Mouse (Mus musculus) lung, embryonic 16.5 days (tissue): Measurements from ENCODE around the gene Dcxr. TPM values are rescaled to one million over a fixed set of nuclear protein-coding genes. Genes with fewer than 3 reads are reported as not detected.
A peak's percentile ranks its signal among the peaks of the same experiment; 100 is the strongest.

ENCODE experiments used
- ATAC-seq: fragments of 200-750 bp; cut with Nextera tagmentation; 2 replicates; pipeline ENCODE4 v1.8.0; 2017; ENCODE audit warnings: low read depth, mild to moderate bottlenecking, moderate library complexity
- H3K27ac ChIP-seq: fragments of 300-500 bp; sonication (generic); 2 replicates; pipeline ENCODE4 v1.5.1; 2014; ENCODE audit warnings: mild to moderate bottlenecking, control low read depth, low read length
- H3K27me3 ChIP-seq: fragments of 300-500 bp; sonication (generic); 2 replicates; pipeline ENCODE4 v1.6.1; 2014; ENCODE audit warnings: low read depth, low read length, mixed read lengths; ENCODE audit not compliant: control insufficient read depth, insufficient read depth
- H3K36me3 ChIP-seq: fragments of 300-500 bp; sonication (generic); 2 replicates; pipeline ENCODE4 v1.6.1; 2014; ENCODE audit warnings: low read length; ENCODE audit not compliant: control insufficient read depth, insufficient read depth
- H3K4me1 ChIP-seq: fragments of 300-500 bp; sonication (generic); replicated peaks from 2 replicates; pipeline ENCODE4 v1.6.1; 2014; ENCODE audit warnings: low read length, mixed read lengths; ENCODE audit not compliant: control insufficient read depth, insufficient read depth
- H3K4me2 ChIP-seq: fragments of 300-500 bp; sonication (generic); 2 replicates; pipeline ENCODE4 v1.6.1; 2014; ENCODE audit warnings: low read depth, low read length, control low read depth
- H3K4me3 ChIP-seq: fragments of 300-500 bp; sonication (generic); 2 replicates; pipeline ENCODE4 v1.5.1; 2014; ENCODE audit warnings: mild to moderate bottlenecking, low read length, control low read depth
- H3K9ac ChIP-seq: fragments of 300-500 bp; sonication (generic); 2 replicates; pipeline ENCODE4 v1.6.1; 2014; ENCODE audit warnings: low read length, control low read depth
- H3K9me3 ChIP-seq: fragments of 300-500 bp; sonication (generic); 2 replicates; pipeline ENCODE4 v1.6.1; 2016; ENCODE audit warnings: low read length; ENCODE audit not compliant: control insufficient read depth
- WGBS: fragments of 180-500 bp; shearing (Covaris S2); extraction: QIAGEN DNeasy Blood & Tissue Kit; methylation state at CpG from one replicate; pipeline ENCODE4 v1.1.7; 2014; 5-methylcytosine and 5-hydroxymethylcytosine counted together
- polyA plus RNA-seq: library from polyadenylated mRNA; unstranded; fragments of >200 nt; fragmentation: Nextera tagmentation; extraction: Ambion mirVana; gene quantifications from 2 replicates; pipeline ENCODE4 v1.2.1, GENCODE M21; 2015

Dcxr gene
- polyA plus RNA-seq, 1 experiment from 2014 or later = 69.5 TPM

- Histone ChIP-seq H3K4me3 (no peak overlapping the region; the same call in 1 of the 2 replicates), H3K4me2 (peak overlapping the region; percentile 16), H3K9ac (no peak overlapping the region), H3K4me1 (peaks cover 3% of the 10 kb centered on the region; the same call in 1 of the 2 replicates), H3K36me3 (no peaks in the 10 kb centered on the region), H3K9me3 (peaks cover 18% of the 10 kb centered on the region; the same call in 1 of the 2 replicates), H3K27me3 (no peaks in the 10 kb centered on the region), H3K27ac (0 out of 2 replicates have a peak overlapping the region, but pooled peaks have one; percentile 21)
- 62% methylated on average over 14 of the region's 14 CpGs for WGBS
- ATAC-seq = peak; percentile 43; the same call in 1 of the 2 replicates
Measured at GRCm38 (mm10) chr11:120761811-120762671, 35.0 kb upstream of the Dcxr start.

GRCm38 (mm10) chr11:120760236-120760635, 33.2 kb upstream of the Dcxr start:
- WGBS = 79% methylated on average over 9 of the region's 9 CpGs
- no peaks in the 10 kb centered on the region for H3K27me3 ChIP-seq
- no peak overlapping the region for H3K27ac ChIP-seq
- ATAC-seq = no peak
- no peak overlapping the region for H3K4me3 ChIP-seq
- H3K9ac ChIP-seq = no peak overlapping the region
- H3K4me1 ChIP-seq = peaks cover 3% of the 10 kb centered on the region; the same call in 1 of the 2 replicates
- no peak overlapping the region for H3K4me2 ChIP-seq
- H3K36me3 ChIP-seq = no peaks in the 10 kb centered on the region
- peaks cover 21% of the 10 kb centered on the region; the same call in 1 of the 2 replicates for H3K9me3 ChIP-seq

- no peaks in the 10 kb centered on the region for H3K36me3 ChIP-seq
- WGBS = 53% methylated on average over 4 of the region's 4 CpGs
- no peaks in the 10 kb centered on the region for H3K27me3 ChIP-seq
- no peak overlapping the region for H3K4me3 ChIP-seq
- H3K4me2 ChIP-seq = no peak overlapping the region
- ATAC-seq = no peak
- H3K4me1 ChIP-seq = no peaks in the 10 kb centered on the region
- no peak overlapping the region for H3K27ac ChIP-seq
- H3K9me3 ChIP-seq = no peaks in the 10 kb centered on the region; the same call in 1 of the 2 replicates
- no peak overlapping the region for H3K9ac ChIP-seq
Measured at GRCm38 (mm10) chr11:120751606-120752005, 24.5 kb upstream of the Dcxr start.

- Histone ChIP-seq H3K9ac (no peak overlapping the region), H3K4me2 (no peak overlapping the region), H3K4me3 (no peak overlapping the region), H3K27ac (no peak overlapping the region), H3K4me1 (no peaks in the 10 kb centered on the region), H3K36me3 (no peaks in the 10 kb centered on the region), H3K27me3 (no peaks in the 10 kb centered on the region), H3K9me3 (no peaks in the 10 kb centered on the region)
- ATAC-seq = no peak
- 62% methylated on average over 8 of the region's 8 CpGs for WGBS
Measured at GRCm38 (mm10) chr11:120749430-120749829, 22.3 kb upstream of the Dcxr start.

GRCm38 (mm10) chr11:120747974-120748373, 20.9 kb upstream of the Dcxr start:
- Histone ChIP-seq H3K27ac (peak overlapping the region; percentile 11), H3K4me2 (no peak overlapping the region), H3K4me3 (no peak overlapping the region), H3K9me3 (no peaks in the 10 kb centered on the region), H3K27me3 (no peaks in the 10 kb centered on the region), H3K9ac (no peak overlapping the region), H3K4me1 (no peaks in the 10 kb centered on the region), H3K36me3 (no peaks in the 10 kb centered on the region)
- no peak for ATAC-seq
- WGBS = 82% methylated on average over 4 of the region's 4 CpGs

- no peak overlapping the region for H3K4me3 ChIP-seq
- H3K27me3 ChIP-seq = no peaks in the 10 kb centered on the region
- no peaks in the 10 kb centered on the region for H3K36me3 ChIP-seq
- H3K27ac ChIP-seq = peak overlapping the region; percentile 93
- ATAC-seq = peak; percentile 94
- no peaks in the 10 kb centered on the region for H3K9me3 ChIP-seq
- WGBS = 36% methylated on average over 7 of the region's 7 CpGs
- H3K4me2 ChIP-seq = no peak overlapping the region
- no peak overlapping the region for H3K9ac ChIP-seq
- no peaks in the 10 kb centered on the region for H3K4me1 ChIP-seq
Measured at GRCm38 (mm10) chr11:120744121-120744701, 17.1 kb upstream of the Dcxr start.

- no peak overlapping the region for H3K27ac ChIP-seq
- H3K4me1 ChIP-seq = no peaks in the 10 kb centered on the region
- no peak overlapping the region for H3K4me2 ChIP-seq
- no peak for ATAC-seq
- no peak overlapping the region for H3K4me3 ChIP-seq
- WGBS = 79% methylated on average over 5 of the region's 5 CpGs
- no peaks in the 10 kb centered on the region for H3K36me3 ChIP-seq
- no peaks in the 10 kb centered on the region for H3K9me3 ChIP-seq
- no peak overlapping the region for H3K9ac ChIP-seq
- no peaks in the 10 kb centered on the region for H3K27me3 ChIP-seq
Measured at GRCm38 (mm10) chr11:120740981-120741380, 13.9 kb upstream of the Dcxr start.

GRCm38 (mm10) chr11:120736424-120736823, 9.3 kb upstream of the Dcxr start:
- Histone ChIP-seq H3K9me3 (no peaks in the 10 kb centered on the region), H3K4me1 (peaks cover 11% of the 10 kb centered on the region), H3K4me2 (no peak overlapping the region), H3K27me3 (no peaks in the 10 kb centered on the region), H3K4me3 (no peak overlapping the region), H3K27ac (no peak overlapping the region), H3K9ac (no peak overlapping the region), H3K36me3 (no peaks in the 10 kb centered on the region)
- ATAC-seq = no peak
- 63% methylated on average over 6 of the region's 6 CpGs for WGBS

GRCm38 (mm10) chr11:120733521-120733920, 6.4 kb upstream of the Dcxr start:
- Histone ChIP-seq H3K27me3 (no peaks in the 10 kb centered on the region), H3K9me3 (no peaks in the 10 kb centered on the region), H3K9ac (no peak overlapping the region), H3K4me2 (no peak overlapping the region), H3K4me1 (peaks cover 17% of the 10 kb centered on the region), H3K36me3 (no peaks in the 10 kb centered on the region), H3K27ac (peak overlapping the region; percentile 70; the same call in 1 of the 2 replicates), H3K4me3 (no peak overlapping the region)
- ATAC-seq = peak; percentile 37; the same call in 1 of the 2 replicates
- 30% methylated on average over 6 of the region's 6 CpGs for WGBS
